Mouse (Mus musculus) hindbrain, postnatal 0 days (tissue): ENCODE results near the gene Cox8a. TPM values are rescaled to one million over a fixed set of nuclear protein-coding genes. Genes with fewer than 3 reads are reported as not detected.

ENCODE experiments used
- ATAC-seq: fragments of 200-750 bp; cut with Nextera tagmentation; 2 replicates; pipeline ENCODE4 v1.8.0; 2017; ENCODE audit warnings: mild to moderate bottlenecking, moderate TSS enrichment, moderate library complexity
- DNase-seq: peaks from one replicate; pipeline ENCODE4 v3.0.0-alpha.2; 2015; ENCODE audit warnings: low spot score
- H3K27ac ChIP-seq: fragments of 300-500 bp; sonication (generic); 2 replicates; pipeline ENCODE4 v1.5.1; 2014; ENCODE audit warnings: mild to moderate bottlenecking
- H3K27me3 ChIP-seq: fragments of 300-500 bp; sonication (generic); 2 replicates; pipeline ENCODE4 v1.6.1; 2014; ENCODE audit warnings: low read length, mixed read lengths; ENCODE audit not compliant: insufficient read depth
- H3K36me3 ChIP-seq: fragments of 300-500 bp; sonication (generic); 2 replicates; pipeline ENCODE4 v1.6.1; 2014; ENCODE audit warnings: low read length, mixed read lengths; ENCODE audit not compliant: insufficient read depth
- H3K4me1 ChIP-seq: fragments of 300-500 bp; sonication (generic); 2 replicates; pipeline ENCODE4 v1.6.1; 2014; ENCODE audit warnings: antibody characterized with exemption, low read length, mixed read lengths; ENCODE audit not compliant: insufficient read depth
- H3K4me2 ChIP-seq: fragments of 300-500 bp; sonication (generic); 2 replicates; pipeline ENCODE4 v1.6.1; 2014; ENCODE audit warnings: low read depth, mild to moderate bottlenecking, low read length, moderate library complexity, mixed read lengths
- H3K4me3 ChIP-seq: fragments of 300-500 bp; sonication (generic); 2 replicates; pipeline ENCODE4 v1.5.1; 2014; ENCODE audit warnings: low read length
- H3K9ac ChIP-seq: fragments of 300-500 bp; sonication (generic); replicated peaks from 2 replicates; pipeline ENCODE4 v1.6.1; 2014; ENCODE audit warnings: mild to moderate bottlenecking, low read length, moderate library complexity, mixed read lengths
- H3K9me3 ChIP-seq: fragments of 300-500 bp; sonication (generic); 2 replicates; pipeline ENCODE4 v1.6.1; 2016; ENCODE audit warnings: low read length, mixed read lengths
- CTCF ChIP-seq: IDR thresholded peaks from 2 replicates; pipeline ENCODE4 v1.5.1; 2016; ENCODE audit warnings: antibody characterized with exemption, control low read depth, low read depth
- WGBS: fragments of 180-500 bp; shearing (Covaris S2); extraction: QIAGEN DNeasy Blood & Tissue Kit; methylation state at CpG from one replicate; pipeline ENCODE4 v1.1.7; 2014; 5-methylcytosine and 5-hydroxymethylcytosine counted together
- polyA plus RNA-seq: library from polyadenylated mRNA; unstranded; fragments of >200 nt; fragmentation: Nextera tagmentation; extraction: Ambion mirVana; gene quantifications from 2 replicates; pipeline ENCODE4 v1.2.1, GENCODE M21; 2015
- total RNA-seq: library from RNA; depleted of rRNA; stranded (reverse); fragments of >200 nt; gene quantifications from 2 replicates; pipeline ENCODE4 v1.2.3, GENCODE M21; 2014

The Cox8a gene
- total and polyA plus RNA-seq, 2 experiments from 2014 or later: 1,715 to 2,044 TPM

- 92% methylated on average over 4 of the region's 4 CpGs for WGBS
- no peaks in the 10 kb centered on the region for H3K9me3 ChIP-seq
- no peak for DNase-seq
- H3K4me1 ChIP-seq: peaks cover 4% of the 10 kb centered on the region
- H3K9ac ChIP-seq: no peak overlapping the region
- H3K27ac ChIP-seq: no peak overlapping the region
- ATAC-seq: no peak
- H3K4me3 ChIP-seq: no peak overlapping the region
- H3K36me3 ChIP-seq: no peaks in the 10 kb centered on the region
- H3K4me2 ChIP-seq: no peak overlapping the region
- no peak for TF ChIP-seq CTCF
- H3K27me3 ChIP-seq: peaks cover 3% of the 10 kb centered on the region; the same call in 1 of the 2 replicates
These were observed 28.4 kb downstream of the Cox8a start for GRCm38 (mm10) chr19:7189026-7189425.

- no peak overlapping the region for H3K27ac ChIP-seq
- ATAC-seq: no peak
- DNase-seq: no peak
- H3K36me3 ChIP-seq: no peaks in the 10 kb centered on the region
- WGBS: 58% methylated on average over 5 of the region's 5 CpGs
- H3K4me3 ChIP-seq: no peak overlapping the region
- H3K27me3 ChIP-seq: peaks cover 3% of the 10 kb centered on the region; the same call in 1 of the 2 replicates
- H3K9ac ChIP-seq: no peak overlapping the region
- TF ChIP-seq CTCF: no peak
- no peaks in the 10 kb centered on the region for H3K9me3 ChIP-seq
- H3K4me1 ChIP-seq: peaks cover 11% of the 10 kb centered on the region
- no peak overlapping the region for H3K4me2 ChIP-seq
These were observed 30.3 kb downstream of the Cox8a start for GRCm38 (mm10) chr19:7187157-7187556.

GRCm38 (mm10) chr19:7185715-7186291, 31.6 kb downstream of the Cox8a start:
- Histone ChIP-seq H3K4me3 (no peak overlapping the region), H3K9ac (no peak overlapping the region), H3K27me3 (peaks cover 3% of the 10 kb centered on the region), H3K4me1 (peaks cover 12% of the 10 kb centered on the region; the same call in 1 of the 2 replicates), H3K4me2 (no peak overlapping the region), H3K9me3 (no peaks in the 10 kb centered on the region), H3K36me3 (no peaks in the 10 kb centered on the region), H3K27ac (no peak overlapping the region)
- no peak for DNase-seq
- ATAC-seq: no peak
- WGBS: 14% methylated on average over 18 of the region's 18 CpGs
- no peak for TF ChIP-seq CTCF

- WGBS: 36% methylated on average over 4 of the region's 4 CpGs
- DNase-seq (no peak), ATAC-seq (no peak)
- peaks cover 3% of the 10 kb centered on the region for H3K27me3 ChIP-seq
- H3K9ac ChIP-seq: no peak overlapping the region
- no peak overlapping the region for H3K4me3 ChIP-seq
- no peak overlapping the region for H3K27ac ChIP-seq
- no peak overlapping the region for H3K4me2 ChIP-seq
- TF ChIP-seq CTCF: no peak
- H3K4me1 ChIP-seq: peaks cover 16% of the 10 kb centered on the region; the same call in 1 of the 2 replicates
- H3K9me3 ChIP-seq: no peaks in the 10 kb centered on the region
- no peaks in the 10 kb centered on the region for H3K36me3 ChIP-seq
These were observed 32.4 kb downstream of the Cox8a start for GRCm38 (mm10) chr19:7185059-7185458.

GRCm38 (mm10) chr19:7183419-7183818, 34.0 kb downstream of the Cox8a start:
- Histone ChIP-seq H3K36me3 (no peaks in the 10 kb centered on the region), H3K27ac (no peak overlapping the region), H3K9me3 (no peaks in the 10 kb centered on the region), H3K27me3 (peaks cover 3% of the 10 kb centered on the region), H3K9ac (no peak overlapping the region), H3K4me1 (peaks cover 16% of the 10 kb centered on the region; the same call in 1 of the 2 replicates), H3K4me2 (no peak overlapping the region), H3K4me3 (no peak overlapping the region)
- ATAC-seq (no peak), DNase-seq (no peak)
- TF ChIP-seq CTCF: no peak
- WGBS: 25% methylated on average over 11 of the region's 11 CpGs

GRCm38 (mm10) chr19:7182273-7182949, 35.0 kb downstream of the Cox8a start:
- H3K4me1 ChIP-seq: peaks cover 16% of the 10 kb centered on the region; the same call in 1 of the 2 replicates
- DNase-seq: peak; percentile 92
- peak; percentile 84 for ATAC-seq
- H3K27ac ChIP-seq: no peak overlapping the region
- no peak overlapping the region for H3K9ac ChIP-seq
- H3K4me3 ChIP-seq: no peak overlapping the region
- H3K4me2 ChIP-seq: 0 out of 2 replicates have a peak overlapping the region, but pooled peaks have one; percentile 0
- no peak for TF ChIP-seq CTCF
- H3K27me3 ChIP-seq: peaks cover 3% of the 10 kb centered on the region
- H3K9me3 ChIP-seq: no peaks in the 10 kb centered on the region
- H3K36me3 ChIP-seq: no peaks in the 10 kb centered on the region
- 9% methylated on average over 23 of the region's 23 CpGs for whole genome bisulfite sequencing

GRCm38 (mm10) chr19:7181496-7181895, 35.9 kb downstream of the Cox8a start:
- no peak for DNase-seq
- peaks cover 16% of the 10 kb centered on the region; the same call in 1 of the 2 replicates for H3K4me1 ChIP-seq
- H3K36me3 ChIP-seq: no peaks in the 10 kb centered on the region
- H3K9me3 ChIP-seq: no peaks in the 10 kb centered on the region
- no peak overlapping the region for H3K27ac ChIP-seq
- WGBS: 41% methylated on average over 7 of the region's 7 CpGs
- peaks cover 3% of the 10 kb centered on the region for H3K27me3 ChIP-seq
- H3K4me3 ChIP-seq: no peak overlapping the region
- H3K4me2 ChIP-seq: no peak overlapping the region
- ATAC-seq: no peak
- TF ChIP-seq CTCF: no peak
- no peak overlapping the region for H3K9ac ChIP-seq
